Mouse (Mus musculus) G1E (cell line): ENCODE results near the gene Dhx32.

ENCODE experiments used
- CTCF ChIP-seq: IDR thresholded peaks from 2 replicates; pipeline ENCODE4 v1.5.1; 2012; ENCODE audit warnings: low read depth, low read length, inconsistent platforms, mixed read lengths
- GATA1 ChIP-seq: IDR thresholded peaks from 2 replicates; pipeline ENCODE4 v1.6.1; 2012; ENCODE audit warnings: borderline replicate concordance, low read length, inconsistent platforms, mixed read lengths
- TAL1 ChIP-seq: conservative IDR thresholded peaks from 2 replicates; pipeline ENCODE4 v1.6.1; 2012; ENCODE audit warnings: low read depth, low read length, inconsistent platforms, mixed read lengths

DNA sequence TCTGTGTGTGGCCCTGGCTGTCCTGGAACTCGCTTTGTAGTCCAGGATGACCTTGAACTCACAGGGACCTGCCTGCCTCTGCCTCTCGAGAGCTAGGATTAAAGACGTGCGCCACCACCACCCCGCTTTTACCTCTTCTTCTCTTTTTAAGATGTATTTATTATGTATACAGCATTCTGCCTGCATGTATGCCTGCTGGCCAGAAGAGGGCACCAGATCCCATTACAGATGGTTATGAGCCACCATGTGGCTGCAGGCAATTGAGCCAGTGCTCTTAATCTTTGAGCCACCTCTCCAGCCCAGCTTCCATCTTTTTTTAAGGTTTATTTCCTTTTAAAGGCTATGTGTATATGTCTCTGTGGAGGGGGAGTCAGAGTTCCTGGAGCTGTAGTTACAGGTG is 98.4 kb downstream of the Dhx32 start:
- TF ChIP-seq TAL1, result no peak
- peak; percentile 50 for TF ChIP-seq CTCF
- TF ChIP-seq GATA1, result no peak
